Comparison of ENCODE assay signal across 8 mouse cellular contexts in the genomic region with DNA sequence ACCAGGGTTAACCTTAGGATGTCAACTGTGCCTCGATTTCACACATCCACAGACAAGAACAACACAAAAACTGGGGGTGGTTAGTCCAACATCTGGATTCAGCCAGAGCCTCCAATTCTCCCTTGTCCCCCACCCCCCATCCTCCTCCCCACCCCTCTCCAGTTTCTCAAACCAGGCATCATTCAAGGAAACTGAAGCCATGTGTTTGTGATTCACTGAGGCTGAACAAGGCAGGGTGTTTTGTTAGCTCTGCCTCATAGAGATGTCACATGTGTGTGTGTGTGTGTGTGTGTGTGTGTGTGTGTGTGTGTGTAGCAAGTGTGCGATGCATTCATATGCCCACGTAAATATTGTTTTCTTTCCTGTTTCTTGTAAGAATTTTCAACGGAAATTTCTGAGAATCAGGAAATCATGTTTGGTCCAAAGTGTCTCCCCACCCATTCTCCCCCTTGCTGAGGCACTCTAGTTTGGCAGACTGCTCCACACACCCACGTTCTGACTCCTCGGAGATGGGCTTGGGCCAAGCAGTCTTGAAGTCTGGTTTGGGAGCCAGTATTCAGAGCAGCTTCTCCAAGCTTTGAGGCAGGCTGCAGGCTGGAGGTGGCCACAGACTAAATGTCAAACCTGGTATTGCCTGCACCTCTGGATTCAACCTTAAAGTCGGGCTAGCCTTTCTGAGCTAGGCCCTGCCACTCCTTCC. TPM values are rescaled to one million over a fixed set of nuclear protein-coding genes. Genes with fewer than 3 reads are reported as not detected.
DNase-seq lines count a peak whose midpoint lies in the region; ATAC-seq lines count a peak whose summit lies in the region.

No protein-coding gene starts in this region.

- no peaks in the 10 kb centered on the region for H3K36me3 ChIP-seq in midbrain, embryonic 13.5 days

- no peaks in the 10 kb centered on the region for H3K4me1 ChIP-seq in midbrain, embryonic 13.5 days (replicated peaks)

- H3K27me3 ChIP-seq in midbrain, embryonic 13.5 days, result peaks cover 2% of the 10 kb centered on the region; the same call in 1 of the 2 replicates

- H3K9me3 ChIP-seq in midbrain, embryonic 13.5 days, result no peaks in the 10 kb centered on the region

- H3K4me2 ChIP-seq in midbrain, embryonic 13.5 days (replicated peaks), result no peak overlapping the region

- H3K9ac ChIP-seq in midbrain, embryonic 13.5 days (replicated peaks), result no peak overlapping the region

- DNase-seq in cerebellum, postnatal 25 days, result peak; percentile 41 to 58
- no peak for DNase-seq in cerebellum, adult 11 months
- peak; percentile 99 for DNase-seq in fibroblast of lung, adult 2 months (ENCODE audit: low read depth)
- DNase-seq in heart, postnatal 4 days, result peak; percentile 78
- peak; percentile 61 to 69 for DNase-seq in layer of hippocampus, postnatal 36 days
- peak; percentile 67 to 81 for DNase-seq in lung, postnatal 4 days
- DNase-seq in retina, embryonic 14.5 days (ENCODE audit: low spot score), result no peak

- WGBS in midbrain, embryonic 13.5 days, result 78% methylated on average over 7 of the region's 7 CpGs

- H3K4me3 ChIP-seq in midbrain, embryonic 13.5 days (replicated peaks), result no peak overlapping the region

- no peak for ATAC-seq in midbrain, embryonic 13.5 days

- H3K27ac ChIP-seq in midbrain, embryonic 13.5 days, result no peak overlapping the region

RNA-seq across cellular contexts. Expression of gene Slc1a7, which starts 16.3 kb away (rescaled TPM):
- total RNA-seq in heart, postnatal 4 days (2021), result not detected
- total RNA-seq in layer of hippocampus, postnatal 36 days (2021), result under 1 TPM in 1 of 2 experiments, not detected in 1; 0.17 TPM
- polyA plus RNA-seq in midbrain, embryonic 13.5 days (2015; fragmentation: Nextera tagmentation; extraction: Ambion mirVana), result not detected in 2 replicates

Comparison
In these comparisons a context has a peak if more than half of its experiments do, and no peak if none do; other contexts are left out.
1. DNase-seq: peak in cerebellum, postnatal 25 days (2 of 2), fibroblast of lung, adult 2 months (single experiment), heart, postnatal 4 days (single experiment), layer of hippocampus, postnatal 36 days (2 of 2) and lung, postnatal 4 days (2 of 2); none in cerebellum, adult 11 months (single experiment) and retina, embryonic 14.5 days (single experiment).